In genomic region chr12:83596191-83596954, GRCm38 (mm10) we compare ENCODE assay signal across 8 mouse cellular contexts. TPM values are rescaled to one million over a fixed set of nuclear protein-coding genes. Genes with fewer than 3 reads are reported as not detected.
A peak's percentile ranks its signal among the peaks of the same experiment; 100 is the strongest.
DNase-seq lines count a peak whose midpoint lies in the region; ATAC-seq and TF ChIP-seq lines count a peak whose summit lies in the region.

No protein-coding gene starts in this region.

- no peak for ATAC-seq in forebrain, embryonic 16.5 days
- ATAC-seq in liver, embryonic 11.5 days (replicated peaks; ENCODE audit: low FRiP score): no peak; the same call in 1 of the 2 replicates
- ATAC-seq in erythroid progenitor cell, adult 5-6 weeks (replicated peaks; ENCODE audit: low FRiP score, poor library complexity, severe bottlenecking): no peak

- 4% methylated on average over 20 of the region's 20 CpGs for WGBS in heart, adult 2 months
- under 1% methylated on average over 20 of the region's 20 CpGs for WGBS in forebrain, embryonic 16.5 days
- WGBS in liver, embryonic 11.5 days: 8% methylated on average over 20 of the region's 20 CpGs

- intact Hi-C loops in heart, adult 2 months (cut with DNase I): no loop called here
- intact Hi-C loops in heart, postnatal 14 days (cut with DNase I): loop anchor here (5.0 kb wide), 1 partner anchor 36 kb away; the partner anchor contains the start of gene Rbm25

- peak overlapping the region; percentile 87 for H3K4me3 ChIP-seq in heart, adult 2 months
- H3K4me3 ChIP-seq in ES-E14 (ENCODE audit: insufficient read depth in 1 of 2, low read depth in 1 of 2, low read length in 2 of 2, poor library complexity in 1 of 2, severe bottlenecking in 1 of 2): peak overlapping the region; percentile 78 to 98
- H3K4me3 ChIP-seq in forebrain, embryonic 16.5 days (replicated peaks; ENCODE audit: low read length): peak overlapping the region; percentile 87
- H3K4me3 ChIP-seq in liver, embryonic 11.5 days (ENCODE audit: low read depth, low read length): peak overlapping the region; percentile 89

- no peaks in the 10 kb centered on the region for H3K27me3 ChIP-seq in heart, adult 2 months (ENCODE audit: control insufficient read depth, insufficient read depth, low read length)
- no peaks in the 10 kb centered on the region for H3K27me3 ChIP-seq in forebrain, embryonic 16.5 days (replicated peaks; ENCODE audit: control insufficient read depth, insufficient read depth, low read length)
- H3K27me3 ChIP-seq in liver, embryonic 11.5 days (replicated peaks; ENCODE audit: control insufficient read depth, insufficient read depth, low read length): no peaks in the 10 kb centered on the region

- no peak for TF ChIP-seq CTCF in heart, adult 2 months (IDR thresholded peaks at IDR 0.05)

- H3K9me3 ChIP-seq in ES-E14 (ENCODE audit: control insufficient read depth, insufficient read depth, low read depth, low read length): no peaks in the 10 kb centered on the region
- H3K9me3 ChIP-seq in forebrain, embryonic 16.5 days (ENCODE audit: control insufficient read depth, low read length): no peaks in the 10 kb centered on the region
- no peaks in the 10 kb centered on the region for H3K9me3 ChIP-seq in liver, embryonic 11.5 days (ENCODE audit: control insufficient read depth, low read length)

- TF ChIP-seq POLR2A in heart, adult 2 months (IDR thresholded peaks at IDR 0.05; ENCODE audit: insufficient read depth, low read depth, low read length): no peak

- peaks cover 2% of the 10 kb centered on the region; the same call in 1 of the 2 replicates for H3K79me2 ChIP-seq in heart, adult 2 months (replicated peaks; ENCODE audit: control insufficient read depth, insufficient read depth, low read length)

- peak overlapping the region; percentile 92 for H3K4me2 ChIP-seq in forebrain, embryonic 16.5 days (ENCODE audit: low read length)
- peak overlapping the region; percentile 69 for H3K4me2 ChIP-seq in liver, embryonic 11.5 days

- no peaks in the 10 kb centered on the region; the same call in 1 of the 2 replicates for H3K4me1 ChIP-seq in heart, adult 2 months (ENCODE audit: control insufficient read depth, insufficient read depth, low read length)
- peaks cover 7% of the 10 kb centered on the region in 2 experiments; a peak in 3 of 4 replicates for H3K4me1 ChIP-seq in ES-E14 (ENCODE audit: control insufficient read depth in 2 of 2, insufficient read depth in 2 of 2, low read length in 2 of 2, poor library complexity in 1 of 2)
- peaks cover 36% of the 10 kb centered on the region for H3K4me1 ChIP-seq in forebrain, embryonic 16.5 days (replicated peaks; ENCODE audit: control insufficient read depth, insufficient read depth, low read length)
- no peaks in the 10 kb centered on the region for H3K4me1 ChIP-seq in liver, embryonic 11.5 days (replicated peaks; ENCODE audit: control insufficient read depth, insufficient read depth, low read length)

- no peak for DNase-seq in heart, adult 2 months
- no peak for DNase-seq in heart, postnatal 14 days
- no peak for DNase-seq in ES-E14 (ENCODE audit: low read depth, low spot score)
- DNase-seq in liver, embryonic 11.5 days (ENCODE audit: low spot score): no peak
- no peak for DNase-seq in urinary bladder, adult 18-20 months (ENCODE audit: low spot score in 2 of 2)
- DNase-seq in gastrocnemius, adult 18-20 months (ENCODE audit: low spot score): no peak

- in situ Hi-C loops in ES-E14 (cut with MboI; ENCODE audit: low sequenced_read_pairs in 2 of 2, unreplicated experiment in 2 of 2): no loop called here

- peak overlapping the region; percentile 89 for H3K27ac ChIP-seq in heart, adult 2 months
- peak overlapping the region; percentile 84 for H3K27ac ChIP-seq in ES-E14 (ENCODE audit: insufficient read depth, low read depth, low read length, poor library complexity, severe bottlenecking)
- peak overlapping the region; percentile 92 for H3K27ac ChIP-seq in forebrain, embryonic 16.5 days (ENCODE audit: low read length)
- peak overlapping the region; percentile 79 for H3K27ac ChIP-seq in liver, embryonic 11.5 days (ENCODE audit: low read depth, low read length)

- peaks cover 15% of the 10 kb centered on the region for H3K36me3 ChIP-seq in heart, adult 2 months (ENCODE audit: control insufficient read depth, insufficient read depth, low read length)
- H3K36me3 ChIP-seq in ES-E14 (ENCODE audit: control insufficient read depth, insufficient read depth, low read length, poor library complexity, severe bottlenecking): peaks cover 16% of the 10 kb centered on the region
- H3K36me3 ChIP-seq in forebrain, embryonic 16.5 days (ENCODE audit: control insufficient read depth, insufficient read depth): peaks cover 19% of the 10 kb centered on the region
- peaks cover 2% of the 10 kb centered on the region; the same call in 1 of the 2 replicates for H3K36me3 ChIP-seq in liver, embryonic 11.5 days (ENCODE audit: control insufficient read depth, insufficient read depth, low read length)

- no peak for TF ChIP-seq EP300 in heart, adult 2 months (IDR thresholded peaks at IDR 0.05; ENCODE audit: insufficient read depth, low read depth, low read length)

- peak overlapping the region; percentile 94 for H3K9ac ChIP-seq in heart, adult 2 months (ENCODE audit: low read depth, low read length)
- H3K9ac ChIP-seq in ES-E14 (ENCODE audit: insufficient read depth, low read depth, low read length, poor library complexity, severe bottlenecking): peak overlapping the region; percentile 93
- H3K9ac ChIP-seq in forebrain, embryonic 16.5 days (replicated peaks; ENCODE audit: low read depth, low read length): peak overlapping the region; percentile 97
- peak overlapping the region; percentile 88 for H3K9ac ChIP-seq in liver, embryonic 11.5 days (ENCODE audit: low read depth, low read length)

TF ChIP-seq in ES-E14, 5 proteins besides CTCF, POLR2A, EP300 and RAD21:
- TF ChIP-seq HCFC1 (IDR thresholded peaks at IDR 0.05; ENCODE audit: borderline replicate concordance, insufficient read depth, low read length): no peak
- TF ChIP-seq MAFK (IDR thresholded peaks at IDR 0.05; ENCODE audit: insufficient read depth, low read depth, low read length): no peak
- no peak for TF ChIP-seq CHD2 (IDR thresholded peaks at IDR 0.05; ENCODE audit: low read depth, low read length)
- no peak for TF ChIP-seq ZC3H11A (IDR thresholded peaks at IDR 0.05; ENCODE audit: borderline replicate concordance, low read depth, low read length)
- no peak for TF ChIP-seq ZNF384 (IDR thresholded peaks at IDR 0.05; ENCODE audit: low read depth, low read length)

RNA-seq across cellular contexts. Expression of gene Zfyve1, which starts 0.6 kb away (rescaled TPM):
- total RNA-seq in heart, adult 2 months (2021): 10 to 100 TPM; 13.4 to 15.3 TPM
- 10.0 and 17.7 TPM in 2 replicates for polyA plus RNA-seq in heart, adult 2 months (2012; rRNA removed)
- 10 to 100 TPM; 17.9 to 18.4 TPM for total RNA-seq in heart, postnatal 14 days (2021)
- total RNA-seq in ES-E14 (2012; rRNA removed): 38.2 and 39.9 TPM in 2 replicates
- polyA plus RNA-seq in forebrain, embryonic 16.5 days (2015; fragmentation: Nextera tagmentation; extraction: Ambion mirVana): 35.6 and 41.4 TPM in 2 replicates
- 9.4 and 10.7 TPM in 2 replicates for polyA plus RNA-seq in liver, embryonic 11.5 days (2014; fragmentation: Nextera tagmentation; extraction: Ambion mirVana)
- total RNA-seq in gastrocnemius, adult 18-20 months (2021): 10 to 100 TPM; 20.0 to 23.8 TPM
- total RNA-seq in erythroid progenitor cell, adult 5-6 weeks (2015; ENCODE audit: low replicate concordance): 9.4 and 13.0 TPM in 2 replicates
- total RNA-seq in erythroid progenitor cell, adult 5-6 weeks (2017; ENCODE audit: low replicate concordance): 34.5 and 42.1 TPM in 2 replicates

RNA-seq across cellular contexts. Expression of gene Rbm25, which starts 34.7 kb away (rescaled TPM):
- 10 to 100 TPM; 37.3 to 49.6 TPM for total RNA-seq in heart, adult 2 months (2021)
- 27.4 and 58.5 TPM in 2 replicates for polyA plus RNA-seq in heart, adult 2 months (2012; rRNA removed)
- total RNA-seq in heart, postnatal 14 days (2021): 10 to 100 TPM; 63.9 to 71.8 TPM
- total RNA-seq in ES-E14 (2012; rRNA removed): 146 and 151 TPM in 2 replicates
- 271 and 316 TPM in 2 replicates for polyA plus RNA-seq in forebrain, embryonic 16.5 days (2015; fragmentation: Nextera tagmentation; extraction: Ambion mirVana)
- 213 and 239 TPM in 2 replicates for polyA plus RNA-seq in liver, embryonic 11.5 days (2014; fragmentation: Nextera tagmentation; extraction: Ambion mirVana)
- 10 to 100 TPM; 35.9 to 40.6 TPM for total RNA-seq in gastrocnemius, adult 18-20 months (2021)
- total RNA-seq in erythroid progenitor cell, adult 5-6 weeks (2015; ENCODE audit: low replicate concordance): 227 and 278 TPM in 2 replicates
- 216 and 257 TPM in 2 replicates for total RNA-seq in erythroid progenitor cell, adult 5-6 weeks (2017; ENCODE audit: low replicate concordance)
